Mouse (Mus musculus) right cerebral cortex, adult 18-20 months (tissue): ENCODE measurements at regions not wholly inside any gene's neighbourhood (a gene's known extent, or its start where the extent isn't known, plus 50 kb on each side); places are given as distances from the start of the nearest gene placed in this dataset.
A peak's percentile ranks its signal among the peaks of the same experiment; 100 is the strongest.
"Not testable (repeated sequence)": the region's sequence is repeated elsewhere in the genome, so short reads cannot be mapped to it uniquely, and the experiment has no call there.

Source experiments
- DNase-seq: peaks from one replicate; pipeline ENCODE4 v3.0.0; 2022; ENCODE audit warnings: mixed read lengths

- no peak for DNase-seq
These were observed 201.8 kb downstream of the Adgb start for GRCm38 (mm10) chr10:10270297-10270696.

- peak; percentile 16 for DNase-seq
These were observed 219.4 kb downstream of the Adgb start for GRCm38 (mm10) chr10:10252540-10253318.

GRCm38 (mm10) chr10:10252136-10252535 is 220.0 kb downstream of the Adgb start:
- DNase-seq: no peak

GRCm38 (mm10) chr10:10234894-10235523 is 237.1 kb downstream of the Adgb start:
- DNase-seq: no peak

GRCm38 (mm10) chr10:10224582-10225144 is 247.5 kb downstream of the Adgb start:
- no peak for DNase-seq

- peak; percentile 1 for DNase-seq
These were observed 252.4 kb downstream of the Adgb start for GRCm38 (mm10) chr10:10219726-10220125.

GRCm38 (mm10) chr10:10216892-10217291 is 255.2 kb downstream of the Adgb start:
- DNase-seq: no peak

GRCm38 (mm10) chr10:10215376-10215775 is 256.8 kb downstream of the Adgb start:
- no peak for DNase-seq

- no peak for DNase-seq
These were observed 263.8 kb downstream of the Adgb start for GRCm38 (mm10) chr10:10208354-10208753.

GRCm38 (mm10) chr10:10205805-10206520 is 266.2 kb downstream of the Adgb start:
- DNase-seq: no peak

GRCm38 (mm10) chr10:10203982-10204381 is 268.1 kb downstream of the Adgb start:
- no peak for DNase-seq

- DNase-seq: no peak
These were observed 281.8 kb downstream of the Adgb start for GRCm38 (mm10) chr10:10190308-10190707.

GRCm38 (mm10) chr10:10188113-10188512 is 284.0 kb downstream of the Adgb start:
- DNase-seq: no peak

- DNase-seq: no peak
These were observed 285.4 kb downstream of the Adgb start for GRCm38 (mm10) chr10:10186721-10187120.

GRCm38 (mm10) chr10:10185298-10185883 is 284.5 kb upstream of the Stxbp5 start:
- DNase-seq: no peak

- no peak for DNase-seq
These were observed 283.5 kb upstream of the Stxbp5 start for GRCm38 (mm10) chr10:10184386-10184785.

- not testable (repeated sequence) for DNase-seq
These were observed 276.2 kb upstream of the Stxbp5 start for GRCm38 (mm10) chr10:10177037-10177436.
